Mouse (Mus musculus) embryo, embryonic 10 days (tissue): ENCODE measurements around the gene Traf3.

ENCODE experiments used
- DNase-seq: peaks from one replicate; pipeline ENCODE4 v3.0.0-alpha.2; 2015; ENCODE audit warnings: low spot score

The Traf3 gene

GRCm38 (mm10) chr12:111251227-111251626 is 85.1 kb downstream of the Traf3 start:
- DNase-seq = no peak

- no peak for DNase-seq
Measured at GRCm38 (mm10) chr12:111263650-111264049, 97.5 kb downstream of the Traf3 start.

GRCm38 (mm10) chr12:111265212-111265611 is 99.0 kb downstream of the Traf3 start:
- DNase-seq = no peak

GRCm38 (mm10) chr12:111266592-111266991 is 100.4 kb downstream of the Traf3 start:
- no peak for DNase-seq

- no peak for DNase-seq
Measured at GRCm38 (mm10) chr12:111267673-111268325, 101.6 kb downstream of the Traf3 start.

GRCm38 (mm10) chr12:111270629-111271277 is 104.6 kb downstream of the Traf3 start, which contains the start of gene Amn:
Amn (plus strand) TSS chr12:111271095.
- DNase-seq = no peak

- no peak for DNase-seq
Measured at GRCm38 (mm10) chr12:111271406-111271805, 105.2 kb downstream of the Traf3 start.

GRCm38 (mm10) chr12:111271966-111272365 is 105.8 kb downstream of the Traf3 start:
- DNase-seq = no peak

GRCm38 (mm10) chr12:111272420-111272819 is 106.2 kb downstream of the Traf3 start:
- DNase-seq = peak; percentile 88

- DNase-seq = no peak
Measured at GRCm38 (mm10) chr12:111274006-111274405, 107.8 kb downstream of the Traf3 start.

- no peak for DNase-seq
Measured at GRCm38 (mm10) chr12:111274447-111275149, 108.4 kb downstream of the Traf3 start.

- no peak for DNase-seq
Measured at GRCm38 (mm10) chr12:111275150-111275841, 109.1 kb downstream of the Traf3 start.

- no peak for DNase-seq
Measured at GRCm38 (mm10) chr12:111276371-111276770, 110.2 kb downstream of the Traf3 start.

GRCm38 (mm10) chr12:111283573-111283972 is 117.4 kb downstream of the Traf3 start:
- no peak for DNase-seq

- peak; percentile 44 for DNase-seq
Measured at GRCm38 (mm10) chr12:111284532-111284931, 118.4 kb downstream of the Traf3 start.

- no peak for DNase-seq
Measured at GRCm38 (mm10) chr12:111293025-111293424, 126.9 kb downstream of the Traf3 start.

- no peak for DNase-seq
Measured at GRCm38 (mm10) chr12:111301322-111302017, 135.3 kb downstream of the Traf3 start.

GRCm38 (mm10) chr12:111302018-111302345 is 135.8 kb downstream of the Traf3 start:
- DNase-seq = no peak

GRCm38 (mm10) chr12:111303702-111304337 is 137.7 kb downstream of the Traf3 start:
- DNase-seq = no peak

GRCm38 (mm10) chr12:111306821-111307220 is 140.7 kb downstream of the Traf3 start:
- no peak for DNase-seq

- DNase-seq = no peak
Measured at GRCm38 (mm10) chr12:111309256-111309655, 143.1 kb downstream of the Traf3 start.
